Mouse (Mus musculus): ENCODE measurements around the gene Grid1. TPM values are rescaled to one million over a fixed set of nuclear protein-coding genes. Genes with fewer than 3 reads are reported as not detected.

The Grid1 gene
- polyA plus RNA-seq, 1 experiment from 2014 or later = 0.51 TPM

DNA sequence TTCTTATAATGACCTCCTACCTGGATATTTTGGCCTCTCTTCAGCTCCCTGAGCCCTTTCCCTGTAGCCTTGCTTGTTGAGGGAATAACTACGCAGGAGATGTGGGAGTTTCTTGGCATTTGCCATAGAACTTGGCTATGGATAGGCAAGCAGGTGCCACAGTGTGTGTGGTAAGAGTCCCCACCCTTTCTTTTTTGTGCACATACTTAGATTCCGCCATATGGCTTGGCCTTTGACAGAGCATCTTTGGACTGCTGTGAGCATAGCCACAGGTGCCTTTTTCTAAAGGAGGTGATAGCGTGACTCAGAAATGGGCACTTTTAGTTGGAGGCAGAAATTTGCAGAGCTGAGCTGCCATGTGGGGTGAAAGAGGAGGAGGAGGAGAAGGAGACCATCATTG, 64.7 kb downstream of the Grid1 start:
- H3K4me3 ChIP-seq = no peak overlapping the region
- no peak overlapping the region for H3K27ac ChIP-seq
- WGBS = 92% methylated on average over 3 of the region's 3 CpGs
- 0 out of 2 replicates have a peak, but pooled peaks cover 3% of the 10 kb centered on the region for H3K27me3 ChIP-seq
- H3K4me2 ChIP-seq = no peak overlapping the region
- no peaks in the 10 kb centered on the region for H3K9me3 ChIP-seq
- H3K4me1 ChIP-seq = no peaks in the 10 kb centered on the region
- no peak for ATAC-seq (ENCODE audit: insufficient number of reproducible peaks, low FRiP score, low TSS enrichment, low read depth)
- H3K9ac ChIP-seq = no peak overlapping the region
- H3K36me3 ChIP-seq = no peaks in the 10 kb centered on the region

DNA sequence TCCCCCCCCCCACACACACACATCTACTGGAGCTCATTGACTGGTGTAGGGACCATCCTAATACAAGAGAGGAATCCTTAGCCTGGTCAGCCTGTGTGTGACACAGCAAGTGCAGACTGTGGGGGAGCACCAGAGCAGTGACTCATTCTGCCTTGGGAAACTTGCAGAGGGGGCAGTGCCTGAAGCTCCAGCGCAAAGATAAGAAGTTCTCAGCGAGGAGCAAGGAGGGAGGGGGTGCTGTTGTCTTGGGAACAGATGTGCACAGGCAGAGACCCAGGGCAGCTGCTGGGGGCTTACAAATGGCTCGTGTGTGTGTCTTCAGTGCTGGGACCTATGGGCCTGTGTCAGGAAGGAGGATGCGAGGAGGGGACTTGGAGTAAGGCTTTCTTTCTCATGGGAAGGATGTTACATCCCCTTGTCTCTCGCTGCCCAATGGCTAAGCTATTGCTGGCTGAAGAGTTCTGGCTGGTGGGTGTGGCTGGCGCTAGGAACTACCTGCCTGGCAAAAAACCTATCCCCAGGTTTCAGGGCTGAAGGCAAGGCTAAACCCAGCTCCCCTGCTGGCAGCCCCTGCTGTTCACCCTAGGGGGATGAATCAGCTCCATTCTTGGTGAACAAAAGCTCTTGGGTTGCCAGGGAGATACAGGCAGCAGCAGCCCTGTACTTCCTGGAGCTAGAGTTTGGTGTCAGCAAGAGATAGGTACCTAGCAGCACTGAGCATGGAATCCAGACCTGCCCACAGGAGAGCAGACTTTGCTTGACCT, 72.0 kb downstream of the Grid1 start:
- 12% methylated on average over 6 of the region's 6 CpGs for WGBS
- H3K9ac ChIP-seq = no peak overlapping the region
- H3K4me3 ChIP-seq = no peak overlapping the region
- H3K4me2 ChIP-seq = no peak overlapping the region
- H3K27me3 ChIP-seq = peaks cover 21% of the 10 kb centered on the region
- peaks cover 6% of the 10 kb centered on the region for H3K4me1 ChIP-seq
- no peak for ATAC-seq (ENCODE audit: insufficient number of reproducible peaks, low FRiP score, low TSS enrichment, low read depth)
- no peaks in the 10 kb centered on the region for H3K9me3 ChIP-seq
- H3K27ac ChIP-seq = no peak overlapping the region
- H3K36me3 ChIP-seq = no peaks in the 10 kb centered on the region

DNA sequence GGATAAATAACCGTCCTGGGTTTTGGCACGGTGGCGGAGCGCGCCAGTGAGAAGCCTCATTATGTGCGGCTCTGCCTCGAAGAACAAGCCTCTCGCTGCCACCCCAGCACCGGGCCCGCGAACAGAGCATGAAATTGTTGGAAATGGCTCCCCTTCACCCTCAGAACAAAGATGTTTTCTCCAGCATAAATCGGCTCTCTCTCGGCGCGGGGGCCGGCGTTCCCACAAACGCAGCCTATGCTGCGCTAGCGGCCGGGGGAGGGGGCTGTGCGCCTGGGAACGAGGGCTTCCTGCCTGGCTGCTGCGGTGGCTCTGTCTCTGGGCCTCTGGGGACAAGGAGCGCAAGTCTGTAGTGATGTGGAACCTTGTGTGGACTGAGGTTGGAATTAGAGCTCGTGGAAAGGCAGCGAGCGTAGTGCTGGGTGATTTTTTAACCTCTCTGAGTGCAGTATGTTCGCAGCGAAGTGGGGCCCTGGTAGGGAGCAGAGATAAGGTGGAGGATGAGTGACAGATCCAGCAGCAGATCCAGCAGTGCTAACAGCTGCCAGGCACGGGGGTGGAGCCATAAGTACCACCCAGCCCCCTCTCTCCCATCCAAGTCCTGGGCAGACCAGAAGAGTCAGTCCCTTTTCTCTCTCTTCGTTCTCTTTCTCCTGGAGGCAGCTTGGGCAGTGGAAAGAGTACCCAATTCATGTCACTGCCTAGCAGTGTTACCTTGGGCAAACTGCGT, 76.5 kb downstream of the Grid1 start:
- 6% methylated on average over 33 of the region's 33 CpGs for WGBS
- Histone ChIP-seq H3K27ac (no peak overlapping the region), H3K4me3 (peak overlapping the region; percentile 30), H3K9ac (no peak overlapping the region), H3K4me1 (peaks cover 6% of the 10 kb centered on the region), H3K9me3 (no peaks in the 10 kb centered on the region), H3K27me3 (peaks cover 27% of the 10 kb centered on the region), H3K4me2 (peak overlapping the region; percentile 53), H3K36me3 (no peaks in the 10 kb centered on the region)
- no peak for ATAC-seq (ENCODE audit: insufficient number of reproducible peaks, low FRiP score, low TSS enrichment, low read depth)

DNA sequence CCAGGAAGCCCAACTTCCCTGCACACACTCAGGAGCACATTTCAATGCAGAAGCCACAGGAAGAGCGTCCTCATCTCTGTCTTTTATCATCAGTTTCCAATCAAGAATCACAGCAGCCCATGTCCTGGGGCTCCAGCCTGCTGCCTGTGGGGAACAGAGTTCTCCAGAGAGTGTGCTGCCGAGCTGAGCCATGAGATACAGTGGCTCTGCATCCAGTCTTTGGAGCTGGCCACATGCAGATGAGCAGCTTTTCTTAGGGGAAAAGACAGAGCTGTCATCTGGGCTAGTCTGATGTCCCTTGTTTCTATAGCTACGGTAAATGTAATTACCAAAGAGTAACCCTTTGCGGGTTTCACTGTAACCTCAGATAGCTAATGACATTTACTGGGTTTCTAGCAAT, 83.9 kb downstream of the Grid1 start:
- WGBS = 70% methylated on average over 4 of the region's 4 CpGs
- no peak overlapping the region for H3K4me2 ChIP-seq
- H3K9me3 ChIP-seq = no peaks in the 10 kb centered on the region
- no peak for ATAC-seq (ENCODE audit: insufficient number of reproducible peaks, low FRiP score, low TSS enrichment, low read depth)
- no peak overlapping the region for H3K9ac ChIP-seq
- H3K4me3 ChIP-seq = no peak overlapping the region
- H3K27ac ChIP-seq = no peak overlapping the region
- no peaks in the 10 kb centered on the region for H3K36me3 ChIP-seq
- H3K4me1 ChIP-seq = no peaks in the 10 kb centered on the region
- no peaks in the 10 kb centered on the region; the same call in 1 of the 2 replicates for H3K27me3 ChIP-seq

DNA sequence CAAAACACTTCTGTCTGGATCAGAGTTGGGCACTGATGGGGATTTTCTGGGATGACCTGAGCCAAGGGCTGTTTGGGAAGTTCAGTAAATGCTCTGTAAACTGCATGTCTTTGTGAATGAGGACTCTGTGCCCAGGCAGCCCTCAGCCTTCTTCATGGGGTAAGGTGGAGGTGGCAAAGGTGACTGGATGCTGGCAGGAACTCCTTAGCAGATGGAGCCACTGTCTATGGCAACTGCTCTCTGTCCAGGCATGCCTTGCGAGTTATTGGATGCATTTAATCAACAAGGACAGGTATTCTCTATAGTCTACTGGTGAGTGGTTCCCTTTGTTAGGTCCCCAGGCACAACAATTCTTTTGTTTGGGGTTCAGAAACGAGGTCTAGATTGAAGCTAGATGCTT, 85.8 kb downstream of the Grid1 start:
- Histone ChIP-seq H3K27me3 (no peaks in the 10 kb centered on the region; the same call in 1 of the 2 replicates), H3K36me3 (no peaks in the 10 kb centered on the region), H3K27ac (no peak overlapping the region), H3K4me3 (no peak overlapping the region), H3K9me3 (no peaks in the 10 kb centered on the region), H3K4me1 (no peaks in the 10 kb centered on the region), H3K4me2 (no peak overlapping the region), H3K9ac (no peak overlapping the region)
- WGBS = 55% methylated on average over 2 of the region's 2 CpGs
- ATAC-seq (ENCODE audit: insufficient number of reproducible peaks, low FRiP score, low TSS enrichment, low read depth) = no peak

DNA sequence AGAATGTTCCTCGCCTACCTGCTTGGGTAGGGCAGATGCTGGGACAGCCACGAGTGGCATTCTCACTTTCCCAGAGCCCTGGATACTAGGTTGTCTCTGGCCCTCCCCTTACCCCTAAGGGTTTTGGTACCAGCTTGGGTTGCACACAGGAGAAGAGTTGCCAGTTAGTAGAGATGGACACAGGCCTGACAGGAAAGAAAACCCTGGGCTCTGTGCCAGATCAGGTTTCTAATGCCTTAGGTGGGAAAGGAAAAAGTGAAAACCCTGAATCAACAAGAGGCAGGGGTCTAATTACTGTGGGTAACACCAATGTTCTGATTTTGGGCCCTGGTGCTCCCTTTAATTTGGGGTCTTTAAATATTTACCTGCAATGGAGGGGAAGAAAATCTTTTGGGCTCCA, 88.5 kb downstream of the Grid1 start:
- no peak overlapping the region for H3K4me3 ChIP-seq

DNA sequence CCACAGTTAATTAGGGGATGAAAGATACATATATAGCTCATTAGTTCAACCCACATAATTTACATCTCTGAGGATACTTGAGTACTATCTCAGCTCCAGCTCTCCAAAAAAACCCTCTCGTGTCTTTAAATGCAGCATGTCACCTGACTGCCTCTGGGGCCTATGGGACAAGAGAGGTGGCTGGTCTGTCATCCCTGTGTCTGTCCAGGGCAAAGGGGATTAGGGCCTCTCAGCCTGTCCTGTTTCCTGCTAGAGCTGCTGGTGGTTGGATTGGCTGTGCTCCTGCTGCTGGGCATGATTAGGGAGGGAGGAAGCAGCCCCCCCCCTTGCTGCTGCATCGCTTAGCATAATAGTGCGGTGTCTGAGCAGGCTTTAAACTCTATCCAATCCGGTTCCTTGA, 88.9 kb downstream of the Grid1 start:
- Histone ChIP-seq H3K9me3 (no peaks in the 10 kb centered on the region), H3K36me3 (no peaks in the 10 kb centered on the region), H3K4me2 (no peak overlapping the region), H3K9ac (no peak overlapping the region), H3K27ac (no peak overlapping the region), H3K4me1 (no peaks in the 10 kb centered on the region), H3K27me3 (no peaks in the 10 kb centered on the region), H3K4me3 (no peak overlapping the region)
- WGBS = 43% methylated on average over 4 of the region's 4 CpGs
- ATAC-seq (ENCODE audit: insufficient number of reproducible peaks, low FRiP score, low TSS enrichment, low read depth) = no peak

More for the DNA sequence above, 88.5 kb downstream of the Grid1 start:
- no peaks in the 10 kb centered on the region for H3K36me3 ChIP-seq
- H3K9ac ChIP-seq = no peak overlapping the region
- no peak overlapping the region for H3K27ac ChIP-seq
- H3K4me2 ChIP-seq = no peak overlapping the region
- H3K4me1 ChIP-seq = no peaks in the 10 kb centered on the region
- no peak for ATAC-seq (ENCODE audit: insufficient number of reproducible peaks, low FRiP score, low TSS enrichment, low read depth)
- WGBS = 76% methylated on average over 2 of the region's 2 CpGs
- no peaks in the 10 kb centered on the region for H3K9me3 ChIP-seq
- H3K27me3 ChIP-seq = no peaks in the 10 kb centered on the region

DNA sequence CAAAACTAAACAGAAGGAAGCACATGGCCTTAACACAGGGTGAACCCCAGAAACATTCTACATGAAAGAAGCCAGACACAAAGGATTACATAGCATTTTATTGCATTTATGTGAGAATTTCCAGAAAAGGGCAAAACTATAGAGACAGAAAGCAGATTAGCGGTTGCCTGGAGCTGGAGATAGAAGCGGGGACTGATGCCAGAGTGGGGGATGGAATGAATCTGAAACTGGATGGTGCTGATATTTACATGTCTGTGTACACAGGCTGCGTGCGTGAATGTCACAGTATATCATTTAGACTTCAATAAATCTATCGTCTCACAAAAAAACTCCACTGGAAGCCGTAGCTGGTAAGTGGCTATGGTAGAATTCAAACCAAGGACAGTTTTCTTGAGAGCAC, 96.4 kb downstream of the Grid1 start:
- no peaks in the 10 kb centered on the region for H3K36me3 ChIP-seq
- no peak overlapping the region for H3K9ac ChIP-seq
- H3K4me3 ChIP-seq = no peak overlapping the region
- no peak overlapping the region for H3K27ac ChIP-seq
- H3K27me3 ChIP-seq = no peaks in the 10 kb centered on the region
- no peaks in the 10 kb centered on the region for H3K4me1 ChIP-seq
- ATAC-seq (ENCODE audit: insufficient number of reproducible peaks, low FRiP score, low TSS enrichment, low read depth) = no peak
- H3K9me3 ChIP-seq = no peaks in the 10 kb centered on the region
- WGBS = 79% methylated on average over 6 of the region's 6 CpGs
- no peak overlapping the region for H3K4me2 ChIP-seq

DNA sequence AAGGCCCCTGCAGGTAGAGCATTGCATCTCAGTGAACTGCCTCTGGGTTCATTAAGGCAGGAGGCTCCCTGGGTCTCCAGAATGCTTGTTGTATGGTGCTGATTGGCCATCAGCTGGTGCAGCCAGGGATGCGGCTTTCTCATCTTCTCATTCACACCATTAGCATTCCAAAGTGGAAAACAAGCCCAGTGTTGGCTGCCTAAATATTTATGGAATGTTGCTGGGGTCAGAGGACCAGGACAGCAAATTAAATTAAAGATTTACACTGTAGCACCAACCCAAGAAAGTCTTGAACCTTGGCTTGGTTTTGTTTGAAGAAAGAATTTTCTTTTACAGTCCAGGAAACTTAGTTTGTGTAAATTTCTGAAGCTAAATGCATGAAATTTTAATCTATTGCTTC, 97.2 kb downstream of the Grid1 start:
- no peaks in the 10 kb centered on the region for H3K9me3 ChIP-seq
- no peaks in the 10 kb centered on the region for H3K36me3 ChIP-seq
- H3K4me1 ChIP-seq = no peaks in the 10 kb centered on the region; the same call in 1 of the 2 replicates
- WGBS = 26% methylated on average over 1 of the region's 1 CpGs
- H3K9ac ChIP-seq = no peak overlapping the region
- no peak overlapping the region for H3K4me2 ChIP-seq
- H3K27ac ChIP-seq = no peak overlapping the region
- H3K4me3 ChIP-seq = no peak overlapping the region
- H3K27me3 ChIP-seq = no peaks in the 10 kb centered on the region
- ATAC-seq (ENCODE audit: insufficient number of reproducible peaks, low FRiP score, low TSS enrichment, low read depth) = no peak

DNA sequence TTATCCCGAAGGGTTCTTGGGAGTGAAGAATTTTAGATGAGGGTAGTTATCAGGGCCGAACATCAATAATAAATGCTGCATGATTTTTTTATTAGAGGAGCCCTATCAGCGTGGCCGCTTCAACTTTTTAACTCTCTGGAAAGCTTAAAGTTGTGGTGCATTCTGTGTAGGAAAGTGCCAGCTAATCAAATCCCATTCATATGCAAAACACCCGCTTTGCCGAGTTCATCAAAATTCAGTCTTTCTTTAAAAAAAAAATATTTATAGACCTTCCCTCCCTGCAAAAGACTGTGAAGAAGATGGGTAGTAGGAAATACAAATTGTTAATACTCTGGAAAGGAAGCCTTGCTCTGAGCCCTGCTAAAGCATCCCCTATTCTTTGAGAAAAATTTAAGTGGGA, 99.3 kb downstream of the Grid1 start:
- no peaks in the 10 kb centered on the region for H3K36me3 ChIP-seq
- ATAC-seq (ENCODE audit: insufficient number of reproducible peaks, low FRiP score, low TSS enrichment, low read depth) = no peak
- 74% methylated on average over 6 of the region's 6 CpGs for WGBS
- no peak overlapping the region for H3K9ac ChIP-seq
- H3K4me1 ChIP-seq = no peaks in the 10 kb centered on the region; the same call in 1 of the 2 replicates
- no peak overlapping the region for H3K27ac ChIP-seq
- no peaks in the 10 kb centered on the region for H3K9me3 ChIP-seq
- H3K4me3 ChIP-seq = no peak overlapping the region
- no peak overlapping the region for H3K4me2 ChIP-seq
- H3K27me3 ChIP-seq = no peaks in the 10 kb centered on the region

DNA sequence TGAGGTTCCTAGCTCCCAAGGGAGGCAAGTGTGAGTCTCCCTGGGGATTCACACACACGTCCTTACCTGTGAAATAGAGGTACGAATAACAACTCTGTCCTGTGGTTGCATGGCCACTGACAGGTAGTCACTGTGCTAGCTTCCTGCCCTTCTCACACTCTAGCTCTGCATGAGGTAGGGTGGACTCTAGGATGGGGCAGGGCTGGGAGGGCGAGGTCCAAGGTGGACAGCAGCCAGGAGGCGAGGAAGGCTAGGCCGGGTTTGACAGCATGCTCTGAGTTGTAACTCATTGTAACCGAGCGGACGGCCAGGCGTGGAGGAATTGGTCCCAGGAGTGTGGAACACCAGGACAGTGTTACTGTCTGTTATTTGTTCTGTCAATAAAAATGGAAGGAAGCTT, 101.4 kb downstream of the Grid1 start:
- no peak overlapping the region for H3K4me3 ChIP-seq
- WGBS = 72% methylated on average over 9 of the region's 9 CpGs
- H3K9ac ChIP-seq = no peak overlapping the region
- H3K36me3 ChIP-seq = no peaks in the 10 kb centered on the region
- H3K9me3 ChIP-seq = no peaks in the 10 kb centered on the region
- no peak overlapping the region for H3K27ac ChIP-seq
- ATAC-seq (ENCODE audit: insufficient number of reproducible peaks, low FRiP score, low TSS enrichment, low read depth) = 0 out of 2 replicates have a peak, but pooled peaks have one; percentile 20
- no peaks in the 10 kb centered on the region for H3K27me3 ChIP-seq
- H3K4me1 ChIP-seq = no peaks in the 10 kb centered on the region; the same call in 1 of the 2 replicates
- H3K4me2 ChIP-seq = no peak overlapping the region

DNA sequence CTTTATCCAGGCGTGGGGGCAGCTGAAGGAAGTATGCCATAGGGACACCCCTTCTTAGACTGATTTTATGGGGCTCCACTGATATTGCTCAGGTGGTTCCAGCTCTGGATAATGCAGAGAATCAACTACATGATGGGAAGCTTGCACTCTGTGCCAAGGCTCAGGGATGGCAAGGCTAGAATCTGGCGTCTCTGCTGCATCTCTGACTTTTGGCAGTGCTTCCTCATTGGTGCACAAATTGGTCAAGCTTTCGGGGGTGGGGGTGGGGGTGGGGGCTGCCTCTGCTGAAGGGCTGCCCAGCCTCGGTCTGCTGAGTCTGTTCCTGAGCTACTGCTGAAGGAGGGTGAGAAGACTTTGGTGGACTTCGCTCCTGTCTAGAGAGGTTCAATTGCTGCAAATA, 105.1 kb downstream of the Grid1 start:
- Histone ChIP-seq H3K27me3 (no peaks in the 10 kb centered on the region), H3K36me3 (no peaks in the 10 kb centered on the region), H3K4me2 (no peak overlapping the region), H3K9me3 (no peaks in the 10 kb centered on the region), H3K27ac (no peak overlapping the region), H3K9ac (no peak overlapping the region), H3K4me1 (no peaks in the 10 kb centered on the region; the same call in 1 of the 2 replicates), H3K4me3 (no peak overlapping the region)
- no peak for ATAC-seq (ENCODE audit: insufficient number of reproducible peaks, low FRiP score, low TSS enrichment, low read depth)
- 64% methylated on average over 5 of the region's 5 CpGs for WGBS
